Mouse (Mus musculus) heart, embryonic 11.5 days (tissue): ENCODE measurements around the gene Car15. TPM values are rescaled to one million over a fixed set of nuclear protein-coding genes. Genes with fewer than 3 reads are reported as not detected.

ENCODE experiments used
- ATAC-seq: fragments of 200-750 bp; cut with Nextera tagmentation; replicated peaks from 2 replicates; pipeline ENCODE4 v1.8.0; 2017; ENCODE audit warnings: moderate library complexity; ENCODE audit not compliant: insufficient number of reproducible peaks, low FRiP score, low TSS enrichment
- H3K27ac ChIP-seq: fragments of 300-500 bp; sonication (generic); 2 replicates; pipeline ENCODE4 v1.5.1; 2014; ENCODE audit warnings: mild to moderate bottlenecking, low read depth, low read length
- H3K27me3 ChIP-seq: fragments of 300-500 bp; sonication (generic); 2 replicates; pipeline ENCODE4 v1.6.1; 2014; ENCODE audit warnings: mild to moderate bottlenecking, low read length, mixed read lengths; ENCODE audit not compliant: control insufficient read depth, insufficient read depth
- H3K36me3 ChIP-seq: fragments of 300-500 bp; sonication (generic); 2 replicates; pipeline ENCODE4 v1.6.1; 2014; ENCODE audit warnings: mild to moderate bottlenecking, low read length, moderate library complexity, mixed read lengths; ENCODE audit not compliant: control insufficient read depth, insufficient read depth
- H3K4me1 ChIP-seq: fragments of 300-500 bp; sonication (generic); 2 replicates; pipeline ENCODE4 v1.6.1; 2014; ENCODE audit warnings: low read length; ENCODE audit not compliant: control insufficient read depth, insufficient read depth
- H3K4me2 ChIP-seq: fragments of 300-500 bp; sonication (generic); 2 replicates; pipeline ENCODE4 v1.6.1; 2014; ENCODE audit warnings: mild to moderate bottlenecking, moderate library complexity
- H3K4me3 ChIP-seq: fragments of 300-500 bp; sonication (generic); 2 replicates; pipeline ENCODE4 v1.5.1; 2014; ENCODE audit warnings: low read depth, low read length
- H3K9ac ChIP-seq: fragments of 300-500 bp; sonication (generic); 2 replicates; pipeline ENCODE4 v1.6.1; 2014; ENCODE audit warnings: mild to moderate bottlenecking, low read depth, low read length, moderate library complexity
- H3K9me3 ChIP-seq: fragments of 300-500 bp; sonication (generic); replicated peaks from 2 replicates; pipeline ENCODE4 v1.6.1; 2016; ENCODE audit warnings: low read length; ENCODE audit not compliant: control insufficient read depth
- WGBS: fragments of 180-500 bp; shearing (Covaris S2); extraction: QIAGEN DNeasy Blood & Tissue Kit; methylation state at CpG from one replicate; pipeline ENCODE4 v1.1.7; 2014; ENCODE audit not compliant: insufficient replicate concordance; 5-methylcytosine and 5-hydroxymethylcytosine counted together
- polyA plus RNA-seq: library from polyadenylated mRNA; unstranded; fragments of >200 nt; fragmentation: Nextera tagmentation; extraction: Ambion mirVana; gene quantifications from 2 replicates; pipeline ENCODE4 v1.2.1, GENCODE M21; 2014

The Car15 gene
- polyA plus RNA-seq, 1 experiment from 2014 or later: 1.9 TPM

- peak overlapping the region; percentile 60 for H3K4me3 ChIP-seq
- peak overlapping the region; percentile 23; the same call in 1 of the 2 replicates for H3K27ac ChIP-seq
- peaks cover 45% of the 10 kb centered on the region for H3K27me3 ChIP-seq
- H3K9ac ChIP-seq: peak overlapping the region; percentile 83
- peaks cover 19% of the 10 kb centered on the region for H3K4me1 ChIP-seq
- H3K9me3 ChIP-seq: no peaks in the 10 kb centered on the region
- H3K36me3 ChIP-seq: 0 out of 2 replicates have a peak, but pooled peaks cover 4% of the 10 kb centered on the region
- ATAC-seq: no peak
- H3K4me2 ChIP-seq: peak overlapping the region; percentile 80
These were observed 41.6 kb downstream of the Car15 start for GRCm38 (mm10) chr16:17796519-17796918.

- Histone ChIP-seq H3K9ac (no peak overlapping the region), H3K27me3 (peaks cover 41% of the 10 kb centered on the region), H3K9me3 (no peaks in the 10 kb centered on the region), H3K4me2 (no peak overlapping the region), H3K4me1 (peaks cover 18% of the 10 kb centered on the region), H3K27ac (no peak overlapping the region), H3K36me3 (peaks cover 4% of the 10 kb centered on the region; the same call in 1 of the 2 replicates), H3K4me3 (no peak overlapping the region)
- WGBS: 50% methylated on average over 5 of the region's 5 CpGs
- no peak for ATAC-seq
These were observed 42.5 kb downstream of the Car15 start for GRCm38 (mm10) chr16:17795643-17796042.

- no peak overlapping the region for H3K4me2 ChIP-seq
- H3K4me1 ChIP-seq: peaks cover 16% of the 10 kb centered on the region
- no peak for ATAC-seq
- WGBS: 79% methylated on average over 4 of the region's 4 CpGs
- H3K4me3 ChIP-seq: no peak overlapping the region
- peaks cover 9% of the 10 kb centered on the region for H3K36me3 ChIP-seq
- H3K27me3 ChIP-seq: peaks cover 33% of the 10 kb centered on the region
- H3K9ac ChIP-seq: no peak overlapping the region
- no peaks in the 10 kb centered on the region for H3K9me3 ChIP-seq
- no peak overlapping the region for H3K27ac ChIP-seq
These were observed 44.1 kb downstream of the Car15 start for GRCm38 (mm10) chr16:17794047-17794446.

GRCm38 (mm10) chr16:17792728-17793127 is 45.4 kb downstream of the Car15 start:
- ATAC-seq: no peak
- WGBS: 76% methylated on average over 3 of the region's 3 CpGs

GRCm38 (mm10) chr16:17785337-17785736 is 52.8 kb downstream of the Car15 start:
- WGBS: 58% methylated on average over 3 of the region's 3 CpGs

More at GRCm38 (mm10) chr16:17792728-17793127, 45.4 kb downstream of the Car15 start:
- Histone ChIP-seq H3K27me3 (peaks cover 20% of the 10 kb centered on the region), H3K9ac (no peak overlapping the region), H3K4me2 (no peak overlapping the region), H3K36me3 (peaks cover 16% of the 10 kb centered on the region), H3K27ac (no peak overlapping the region), H3K9me3 (no peaks in the 10 kb centered on the region), H3K4me1 (peaks cover 6% of the 10 kb centered on the region), H3K4me3 (no peak overlapping the region)

More at GRCm38 (mm10) chr16:17785337-17785736, 52.8 kb downstream of the Car15 start:
- ATAC-seq: no peak
- Histone ChIP-seq H3K4me2 (no peak overlapping the region), H3K4me3 (no peak overlapping the region), H3K4me1 (no peaks in the 10 kb centered on the region), H3K9ac (no peak overlapping the region), H3K27me3 (no peaks in the 10 kb centered on the region), H3K27ac (no peak overlapping the region), H3K9me3 (no peaks in the 10 kb centered on the region), H3K36me3 (peaks cover 11% of the 10 kb centered on the region)

Other genes with a start within 250 kb of the Car15 start
- gene Smpd4, start 219.0 kb downstream of the Car15 start, polyA plus RNA-seq: 34.9 and 37.7 TPM in 2 replicates
- gene Ccdc74a, start 191.9 kb downstream of the Car15 start, polyA plus RNA-seq: 3.7 and 5.3 TPM in 2 replicates
- 31.6 and 32.9 TPM in 2 replicates for gene Med15, start 105.5 kb downstream of the Car15 start, polyA plus RNA-seq
- 43.2 and 44.1 TPM in 2 replicates for gene Klhl22, start 78.7 kb downstream of the Car15 start, polyA plus RNA-seq
- gene Scarf2, start 41.1 kb downstream of the Car15 start, polyA plus RNA-seq: 7.2 and 9.6 TPM in 2 replicates
- gene B830017H08Rik, start 5.2 kb downstream of the Car15 start, polyA plus RNA-seq: 0.13 TPM in 1 of 2 replicates, not detected in the other
- 0.07 and 0.17 TPM in 2 replicates for gene Gm20518, start 53.3 kb upstream of the Car15 start, polyA plus RNA-seq
- gene Tssk1, start 55.9 kb upstream of the Car15 start, polyA plus RNA-seq: 0.07 TPM in 1 of 2 replicates, not detected in the other
- 44.8 and 49.9 TPM in 2 replicates for gene Dgcr2, start 60.2 kb upstream of the Car15 start, polyA plus RNA-seq
- gene Tssk2, start 60.3 kb upstream of the Car15 start, polyA plus RNA-seq: 0.11 TPM in 1 of 2 replicates, not detected in the other
- 27.2 and 29.8 TPM in 2 replicates for gene Ess2, start 73.0 kb upstream of the Car15 start, polyA plus RNA-seq
- not detected in 2 replicates for gene Gsc2, start 76.7 kb upstream of the Car15 start, polyA plus RNA-seq
- 35.9 and 39.5 TPM in 2 replicates for gene Slc25a1, start 89.9 kb upstream of the Car15 start, polyA plus RNA-seq
- not detected in 2 replicates for gene Vpreb2, start 142.1 kb upstream of the Car15 start, polyA plus RNA-seq
- 64.3 and 64.7 TPM in 2 replicates for gene Dgcr6, start 214.5 kb upstream of the Car15 start, polyA plus RNA-seq